Mouse (Mus musculus): Measurements from ENCODE around the gene Vwa5b2. TPM values are rescaled to one million over a fixed set of nuclear protein-coding genes. Genes with fewer than 3 reads are reported as not detected.

Gene Vwa5b2
- polyA plus RNA-seq, 1 experiment: 70.4 TPM

- no peak for DNase-seq (ENCODE audit: extremely low spot score in 1 of 2, low spot score in 1 of 2)
Observed at GRCm38 (mm10) chr16:20653315-20653714, 64.0 kb downstream of the Vwa5b2 start.

Other genes with a start within 250 kb of the Vwa5b2 start
- gene Abcc5, start 163.1 kb upstream of the Vwa5b2 start, polyA plus RNA-seq (2012; rRNA removed): 285 and 286 TPM in 2 replicates
- 40.7 and 46.6 TPM in 2 replicates for gene Eif2b5, start 90.7 kb upstream of the Vwa5b2 start, polyA plus RNA-seq (2012; rRNA removed)
- 50.7 and 54.1 TPM in 2 replicates for gene Dvl3, start 72.5 kb upstream of the Vwa5b2 start, polyA plus RNA-seq (2012; rRNA removed)
- gene Ap2m1, start 54.0 kb upstream of the Vwa5b2 start, polyA plus RNA-seq (2012; rRNA removed): 1,374 and 1,412 TPM in 2 replicates
- gene Abcf3, start 40.9 kb upstream of the Vwa5b2 start, polyA plus RNA-seq (2012; rRNA removed): 72.5 and 86.0 TPM in 2 replicates
- gene Eef1akmt4, start 22.1 kb downstream of the Vwa5b2 start, polyA plus RNA-seq (2012; rRNA removed): 2.3 and 3.2 TPM in 2 replicates
- 0.14 TPM in 1 of 2 replicates, not detected in the other for gene Gm49333, start 22.1 kb downstream of the Vwa5b2 start, polyA plus RNA-seq (2012; rRNA removed)
- gene Alg3, start 22.3 kb downstream of the Vwa5b2 start, polyA plus RNA-seq (2012; rRNA removed): 19.0 and 21.1 TPM in 2 replicates
- 125 and 142 TPM in 2 replicates for gene Camk2n2, start 31.8 kb downstream of the Vwa5b2 start, polyA plus RNA-seq (2012; rRNA removed)
- 36.6 and 42.7 TPM in 2 replicates for gene Ece2, start 40.4 kb downstream of the Vwa5b2 start, polyA plus RNA-seq (2012; rRNA removed)
- gene Psmd2, start 62.2 kb downstream of the Vwa5b2 start, polyA plus RNA-seq (2012; rRNA removed): 155 and 184 TPM in 2 replicates
- 164 and 169 TPM in 2 replicates for gene Eif4g1, start 78.8 kb downstream of the Vwa5b2 start, polyA plus RNA-seq (2012; rRNA removed)
- gene Fam131a, start 103.8 kb downstream of the Vwa5b2 start, polyA plus RNA-seq (2012; rRNA removed): 253 and 271 TPM in 2 replicates
- 42.6 and 45.7 TPM in 2 replicates for gene Polr2h, start 128.2 kb downstream of the Vwa5b2 start, polyA plus RNA-seq (2012; rRNA removed)
- 92.6 and 107 TPM in 2 replicates for gene Clcn2, start 128.3 kb downstream of the Vwa5b2 start, polyA plus RNA-seq (2012; rRNA removed)
- 38.8 and 49.9 TPM in 2 replicates for gene Chrd, start 143.7 kb downstream of the Vwa5b2 start, polyA plus RNA-seq (2012; rRNA removed)
- 15.5 and 18.2 TPM in 2 replicates for gene Thpo, start 145.0 kb downstream of the Vwa5b2 start, polyA plus RNA-seq (2012; rRNA removed)

Measured in frontal cortex, adult 2 months (tissue).